Mouse (Mus musculus) CD8-positive naive resting alpha-beta T cell, adult 2 months (primary cell): ENCODE results near the gene Fut8.

Experiments used
- DNase-seq, 2 experiments: peaks; one replicate each; pipeline ENCODE4 v3.0.0; 2022; ENCODE audit warnings: low read depth in 2 of 2, low spot score in 2 of 2

Fut8 gene

DNA sequence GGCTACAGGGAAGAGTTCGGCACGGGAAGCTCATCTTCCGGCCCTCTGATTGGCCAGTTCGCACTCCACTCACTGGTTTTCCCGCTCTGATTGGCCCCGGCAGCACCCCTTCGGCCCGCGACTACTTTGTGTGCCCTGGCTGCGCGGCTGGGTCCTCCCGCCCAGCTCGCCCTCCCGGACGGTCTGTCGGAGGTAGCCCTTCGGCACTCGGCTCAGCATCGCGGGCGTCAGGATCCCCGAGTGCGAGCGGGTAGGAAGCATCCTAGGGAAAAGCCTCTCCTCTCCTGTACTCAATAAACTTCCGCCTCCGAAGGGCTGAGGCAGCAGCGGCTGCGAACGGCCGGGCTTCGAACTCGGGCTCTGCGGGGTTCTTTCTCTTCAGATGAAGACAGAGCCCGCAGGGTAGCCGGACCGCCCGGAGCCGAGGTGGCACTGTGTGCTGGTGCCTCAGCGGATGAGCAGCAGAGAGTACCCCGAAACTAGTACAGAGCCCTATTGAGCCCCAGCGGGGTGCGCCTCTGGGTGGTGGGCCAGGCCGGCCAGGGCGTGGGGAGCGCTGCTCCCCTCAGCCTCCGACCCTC lies at the start of gene Fut8:
Gene Fut8 (plus strand): TSS at position 176 of the 581 bp plus-strand sequence.
- peak; percentile 56 to 68 for DNase-seq

DNA sequence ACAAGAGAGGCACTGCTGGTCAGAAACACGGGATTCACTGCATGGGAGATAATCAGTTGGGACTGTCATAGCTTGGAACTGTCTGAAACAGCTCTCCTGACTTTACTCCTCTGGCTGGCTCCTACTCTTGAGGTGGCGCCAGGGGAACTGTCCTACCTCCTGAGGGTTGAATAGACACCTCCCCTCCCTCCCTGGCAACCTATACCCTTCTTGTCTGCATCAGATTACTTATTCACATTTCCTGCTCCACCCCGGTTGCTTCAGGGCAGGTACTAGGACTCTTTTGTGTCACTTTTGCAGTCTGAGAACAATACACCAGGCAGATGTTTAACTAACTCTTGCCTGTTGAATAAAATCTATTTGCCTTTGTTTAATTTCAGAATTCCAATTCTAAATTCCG lies 48.8 kb upstream of the Fut8 start:
- no peak for DNase-seq

DNA sequence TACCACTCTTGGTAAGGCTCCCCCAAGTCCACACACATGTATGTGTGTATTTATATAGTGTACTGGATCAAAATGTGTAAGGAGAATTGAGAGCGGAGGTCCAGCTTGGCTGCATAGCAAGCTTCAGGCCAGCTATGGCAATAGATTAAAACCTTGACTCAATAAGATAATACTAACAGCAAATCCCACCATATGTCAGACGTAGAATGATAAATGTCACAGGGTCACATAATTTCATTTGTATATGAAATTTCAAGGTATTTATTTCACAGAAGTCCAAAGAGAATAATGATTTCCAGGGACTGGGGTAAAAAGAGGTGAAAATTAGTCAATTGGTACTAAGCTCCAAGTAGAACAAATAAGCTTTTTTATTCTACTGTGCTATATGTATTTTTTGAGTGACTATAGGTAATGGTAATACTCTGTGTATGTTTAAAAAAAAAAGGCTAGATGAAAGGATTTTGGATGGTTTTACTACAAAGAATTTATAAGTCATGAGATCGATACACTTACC lies 47.9 kb upstream of the Fut8 start:
- no peak for DNase-seq

DNA sequence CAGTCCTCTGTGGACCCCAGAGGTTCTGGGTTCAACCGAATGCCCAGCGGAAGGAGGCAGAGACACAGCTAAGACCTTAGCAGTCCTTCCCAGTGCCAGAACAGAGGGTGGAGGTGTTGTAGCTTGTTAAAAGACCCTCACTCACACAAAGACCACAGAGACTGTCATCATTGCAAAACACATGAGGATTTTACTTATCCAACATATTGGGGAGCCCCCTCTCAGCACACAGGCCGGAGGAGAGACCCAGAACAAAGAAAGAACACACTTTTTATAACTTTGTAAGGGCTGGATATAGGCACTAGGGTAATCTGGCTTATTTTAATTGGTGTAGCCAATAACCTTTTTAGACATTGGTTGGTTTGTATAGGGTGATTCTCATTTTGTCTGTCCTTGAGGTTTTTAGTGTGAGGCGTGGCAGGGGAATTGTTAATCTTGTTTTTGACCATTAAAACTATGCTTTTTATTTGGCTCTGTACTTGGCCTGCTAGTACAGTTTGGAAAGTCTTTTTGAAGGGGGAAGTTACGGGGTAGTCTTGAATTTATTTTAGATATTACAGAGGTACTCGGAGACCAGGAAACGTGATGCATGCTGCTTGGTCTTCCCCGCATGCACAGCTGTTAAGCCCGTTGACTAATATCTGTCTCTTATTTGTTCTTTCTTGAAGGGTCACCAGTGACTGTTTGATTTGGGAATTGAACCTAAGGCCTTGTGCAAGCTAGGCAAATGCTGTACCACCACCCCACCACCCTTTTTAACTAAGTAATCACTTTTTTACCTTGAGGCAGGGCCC lies 46.2 kb upstream of the Fut8 start:
- no peak for DNase-seq

DNA sequence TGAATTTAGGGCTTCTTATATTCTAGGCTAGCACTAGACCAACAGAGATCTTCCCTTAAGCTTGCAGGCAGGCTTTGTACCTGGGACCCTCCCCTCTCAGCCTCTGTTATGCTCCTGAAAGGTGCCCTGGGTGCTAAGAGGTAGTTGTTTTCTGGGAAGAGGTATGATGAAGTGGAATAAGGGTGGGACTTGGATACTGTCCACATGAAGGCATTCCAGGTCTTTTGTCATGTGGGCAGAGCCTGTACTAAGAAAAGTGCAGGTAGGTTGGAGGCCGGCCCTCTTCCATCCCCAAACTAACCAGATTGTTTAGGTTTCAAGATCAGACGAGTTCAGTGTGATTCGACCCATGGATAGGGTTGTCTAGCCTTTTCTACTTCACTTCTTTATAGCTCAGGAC lies 45.2 kb upstream of the Fut8 start:
- DNase-seq, result no peak

DNA sequence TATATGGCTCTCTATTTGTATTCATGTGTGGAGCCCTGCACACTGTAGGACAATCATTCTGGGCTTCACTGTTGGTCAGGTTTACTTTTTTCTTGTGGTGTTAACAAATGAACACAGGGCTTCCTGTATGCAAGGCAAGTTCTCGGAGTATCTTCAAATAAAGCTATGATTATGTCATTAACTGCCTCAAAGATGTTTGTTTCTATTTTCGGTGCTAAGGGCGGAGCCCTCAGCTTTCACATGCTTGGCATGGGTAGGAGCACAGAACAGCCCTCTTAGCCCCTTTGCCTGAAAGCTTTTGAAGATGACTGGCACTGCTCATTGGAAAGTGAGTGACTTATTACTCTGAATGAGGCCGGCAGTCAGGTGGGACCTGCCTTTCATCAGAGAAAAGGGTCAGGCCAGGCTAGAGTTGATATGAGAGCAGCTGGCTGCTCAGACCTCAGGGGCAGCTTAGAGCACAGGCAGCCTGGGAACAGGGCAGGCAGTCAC lies 44.7 kb upstream of the Fut8 start:
- DNase-seq, result peak; percentile 14 to 36

DNA sequence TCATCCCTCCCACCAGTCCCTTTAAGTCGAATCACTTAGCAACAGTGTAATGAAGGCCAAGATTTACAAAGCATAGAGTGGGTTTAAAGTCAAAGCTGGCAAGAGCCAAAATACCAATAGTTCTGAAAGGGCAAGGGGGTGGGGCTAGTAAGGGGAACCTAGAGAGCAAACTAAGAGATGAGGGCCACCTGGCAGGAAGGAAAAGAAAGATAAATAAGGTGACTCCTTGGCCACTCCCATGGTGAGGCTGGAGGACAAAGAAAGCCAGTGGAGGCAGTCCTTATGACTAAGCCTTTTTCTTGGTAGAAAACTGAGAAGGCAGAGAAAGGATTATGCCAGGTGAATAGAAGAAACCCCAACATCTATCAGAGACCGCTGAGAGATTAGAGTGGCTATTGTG lies 42.9 kb upstream of the Fut8 start:
- no peak for DNase-seq

DNA sequence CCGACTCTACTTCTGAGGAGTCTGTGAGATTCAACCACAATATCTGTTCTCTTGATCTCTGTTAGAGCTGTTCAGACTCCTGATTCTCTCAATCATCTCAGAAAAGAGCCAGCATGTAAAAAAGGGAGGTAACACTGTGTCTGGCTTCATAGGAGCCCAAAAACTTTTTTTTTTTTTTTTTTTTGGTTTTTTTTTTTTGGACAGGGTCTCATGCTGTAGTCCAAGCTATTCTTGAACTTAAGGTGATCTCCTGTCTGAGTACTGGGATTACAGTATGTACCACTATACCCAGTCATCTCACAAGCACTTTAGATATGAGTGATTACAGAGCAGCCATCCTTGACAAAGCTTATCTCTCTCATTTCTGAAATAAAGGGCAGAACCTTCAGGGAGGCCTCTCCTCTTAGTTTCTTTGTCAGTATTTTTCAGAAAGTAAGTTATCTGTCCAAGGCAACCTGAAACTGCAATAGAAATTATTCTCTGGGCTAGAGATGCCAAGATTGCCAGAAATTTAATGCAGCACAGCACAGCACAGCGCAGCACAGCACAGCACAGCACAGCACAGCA lies 41.3 kb upstream of the Fut8 start:
- no peak for DNase-seq

DNA sequence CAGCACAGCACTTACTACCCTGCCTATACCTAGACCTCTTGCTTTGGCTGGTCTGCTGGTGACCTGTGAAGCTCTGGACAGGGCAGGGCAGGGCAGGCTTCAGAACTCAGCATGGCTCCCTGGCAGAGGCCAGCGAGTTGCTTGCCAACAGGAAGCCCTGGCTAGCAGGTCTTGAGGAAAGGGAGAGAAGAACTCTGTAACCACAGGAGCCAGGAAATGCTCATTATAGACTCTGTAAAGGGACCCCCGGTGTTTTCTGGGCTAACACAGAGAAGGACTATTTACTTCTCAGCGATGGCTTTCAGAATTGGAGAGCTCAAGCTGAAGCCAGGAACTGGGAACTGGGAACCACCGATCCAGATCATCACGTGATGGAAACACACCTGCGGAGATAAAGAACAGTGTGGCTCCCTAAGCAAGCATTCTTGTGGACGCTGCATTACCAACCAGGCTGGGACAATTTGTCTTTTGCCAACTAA lies 40.8 kb upstream of the Fut8 start:
- DNase-seq, result peak in 1 of 2 experiments; percentile 3

DNA sequence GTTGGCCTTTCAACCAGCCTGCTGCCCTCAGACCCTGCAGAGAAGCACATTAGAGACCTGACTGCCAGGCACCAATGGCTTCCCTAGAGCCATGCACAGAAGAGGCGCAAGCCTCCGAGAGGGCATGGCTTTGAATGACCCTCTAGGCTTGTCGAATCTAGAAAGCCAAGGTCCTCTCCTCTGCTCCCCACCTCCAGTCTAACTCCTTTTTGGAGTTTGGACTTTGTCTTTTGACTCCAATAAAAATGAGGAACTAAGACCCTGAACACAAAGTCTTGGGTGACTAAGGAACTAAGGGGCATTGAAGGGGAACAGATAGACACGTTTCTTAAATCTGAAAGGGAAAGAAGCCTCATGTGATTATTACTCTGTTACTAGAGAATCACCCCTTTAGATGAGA lies 39.7 kb upstream of the Fut8 start:
- DNase-seq, result no peak

DNA sequence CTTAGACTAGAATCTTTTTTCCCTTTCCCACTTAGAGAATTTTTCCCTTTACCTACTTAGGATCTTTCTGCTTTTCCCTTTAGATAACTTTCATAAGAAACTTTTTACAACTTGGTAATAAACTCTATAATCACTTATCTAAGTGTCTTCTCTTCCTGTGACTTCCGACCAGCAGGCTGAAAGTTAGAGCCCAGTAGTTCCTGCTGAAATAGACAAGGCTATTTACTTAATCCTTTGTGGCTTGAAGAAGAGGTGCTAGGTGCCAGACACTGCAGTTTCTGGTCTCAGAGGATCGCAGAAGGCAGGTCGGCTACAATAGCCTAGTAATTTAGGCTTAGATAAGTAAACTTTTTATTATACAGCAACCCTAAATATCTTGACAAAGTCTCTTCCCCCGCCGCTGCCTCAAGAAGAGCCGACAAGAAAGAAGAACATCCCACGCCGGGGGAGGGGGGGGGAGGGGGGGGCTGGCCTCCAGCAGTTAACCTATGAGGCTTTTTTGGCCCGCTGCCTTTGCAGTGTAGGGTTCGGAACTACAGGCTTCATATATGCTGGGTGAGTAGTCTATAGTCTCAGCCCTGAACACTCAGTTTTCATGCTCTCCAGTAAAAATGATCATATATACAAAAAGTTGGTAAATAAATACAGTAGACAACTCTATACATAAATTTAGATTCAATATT lies 36.3 kb upstream of the Fut8 start:
- no peak for DNase-seq

DNA sequence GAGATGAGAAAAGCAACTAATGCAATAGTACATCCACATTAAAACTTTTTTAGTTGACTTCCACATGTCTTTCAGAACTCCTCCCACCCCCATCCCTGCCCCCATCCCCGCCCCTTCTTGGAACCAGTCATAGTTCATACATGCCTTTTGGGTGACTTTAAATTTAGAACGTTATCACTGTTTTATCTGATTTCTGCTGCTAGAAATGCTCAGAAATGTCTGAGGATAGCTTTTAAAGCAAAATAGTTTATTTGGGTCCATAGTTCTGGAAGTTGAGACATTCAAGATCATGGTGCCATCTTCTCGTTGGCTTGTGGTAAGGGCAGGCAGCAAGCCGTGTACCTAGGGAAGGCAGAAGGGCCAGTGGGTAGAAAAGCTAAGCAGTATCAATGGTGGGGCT lies 34.8 kb upstream of the Fut8 start:
- DNase-seq, result no peak

DNA sequence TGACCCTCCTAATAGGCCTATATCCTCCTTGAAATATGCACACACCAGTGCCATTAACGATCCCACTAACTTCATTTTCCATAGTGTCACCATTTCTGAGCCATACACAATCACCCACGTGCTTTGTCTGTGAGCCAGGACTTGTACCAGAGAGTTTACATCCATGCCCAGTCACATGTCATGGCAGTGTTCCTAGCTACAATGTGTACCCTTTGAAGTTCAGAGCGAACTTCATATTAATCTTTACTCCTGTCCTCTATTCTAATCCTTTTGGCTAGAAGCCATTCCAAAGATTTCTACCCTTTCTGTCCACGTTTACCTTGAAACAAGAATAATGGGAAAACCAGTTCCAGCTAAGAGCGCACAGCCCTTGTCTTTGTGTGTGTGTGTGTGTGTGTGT lies 31.1 kb upstream of the Fut8 start:
- no peak for DNase-seq

DNA sequence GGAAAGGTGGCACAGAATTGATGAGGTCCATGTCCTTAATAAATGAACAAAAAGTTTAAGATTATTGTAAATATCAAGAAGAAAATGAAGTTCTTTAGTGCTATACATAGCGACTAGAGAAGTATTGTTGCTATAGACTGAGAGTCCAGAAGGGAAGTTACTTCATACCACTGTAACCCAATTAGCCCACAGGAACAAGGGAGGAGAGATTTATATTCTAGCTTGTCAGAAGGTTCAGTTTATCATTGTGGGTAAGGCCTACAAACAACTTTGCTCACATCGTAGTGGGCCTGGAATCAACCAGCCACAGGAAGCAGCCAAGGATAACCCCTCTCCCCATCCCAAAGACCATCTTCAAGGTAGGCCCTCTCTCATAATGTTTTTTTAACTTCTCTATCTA lies 29.9 kb upstream of the Fut8 start:
- no peak for DNase-seq

DNA sequence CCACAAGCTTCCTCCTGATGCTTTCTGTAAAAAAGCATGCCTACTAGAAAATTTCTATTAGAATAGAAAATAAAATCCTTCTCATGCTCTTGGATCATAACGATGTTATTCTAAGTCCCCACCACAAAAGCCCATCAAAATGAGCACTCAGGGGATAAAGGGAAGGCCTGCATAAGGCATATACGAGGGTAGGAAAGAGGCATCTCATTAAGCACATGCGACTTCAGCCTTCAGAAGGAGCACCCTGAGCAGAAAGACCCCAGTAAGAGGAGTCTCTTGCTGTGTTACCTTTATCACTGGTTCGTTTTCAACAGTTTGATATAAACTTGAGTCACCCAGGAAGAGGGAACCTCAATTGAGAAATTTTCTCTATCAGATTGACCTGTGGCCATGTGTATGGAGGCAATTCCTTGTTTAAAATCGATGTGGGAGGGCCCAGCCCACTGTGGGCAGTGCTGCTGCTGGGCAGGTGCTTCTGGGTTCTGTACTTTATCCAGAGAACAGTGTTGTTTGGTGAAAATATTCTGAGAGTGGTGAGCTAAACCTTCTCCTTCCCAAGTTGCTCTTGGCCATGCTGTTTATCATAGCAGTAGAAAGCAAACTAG lies 29.2 kb upstream of the Fut8 start:
- DNase-seq, result no peak

DNA sequence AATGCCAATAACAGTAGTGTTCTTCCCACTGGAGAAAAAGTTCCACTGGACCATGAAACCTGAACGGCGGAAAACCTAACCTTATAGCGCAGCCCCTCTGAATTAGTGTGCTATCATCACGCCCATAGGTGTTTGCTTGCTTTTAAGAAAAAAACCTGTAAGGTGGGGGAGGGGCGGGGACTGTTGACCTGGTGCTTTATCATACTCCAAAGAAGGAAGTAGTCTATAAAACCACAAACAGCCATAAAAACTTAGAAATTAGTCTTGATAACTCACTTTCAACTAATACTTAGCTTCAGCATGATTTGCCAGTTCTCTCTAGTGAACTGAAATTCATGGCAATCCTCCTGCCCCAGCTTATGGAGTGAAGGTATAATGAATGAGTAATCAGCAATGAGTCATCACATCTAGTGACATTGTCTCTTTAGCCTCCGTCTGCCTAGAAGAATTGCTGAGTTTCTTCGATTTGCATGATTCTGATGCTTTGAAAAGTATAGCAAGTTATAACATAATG lies 26.2 kb upstream of the Fut8 start:
- no peak for DNase-seq

DNA sequence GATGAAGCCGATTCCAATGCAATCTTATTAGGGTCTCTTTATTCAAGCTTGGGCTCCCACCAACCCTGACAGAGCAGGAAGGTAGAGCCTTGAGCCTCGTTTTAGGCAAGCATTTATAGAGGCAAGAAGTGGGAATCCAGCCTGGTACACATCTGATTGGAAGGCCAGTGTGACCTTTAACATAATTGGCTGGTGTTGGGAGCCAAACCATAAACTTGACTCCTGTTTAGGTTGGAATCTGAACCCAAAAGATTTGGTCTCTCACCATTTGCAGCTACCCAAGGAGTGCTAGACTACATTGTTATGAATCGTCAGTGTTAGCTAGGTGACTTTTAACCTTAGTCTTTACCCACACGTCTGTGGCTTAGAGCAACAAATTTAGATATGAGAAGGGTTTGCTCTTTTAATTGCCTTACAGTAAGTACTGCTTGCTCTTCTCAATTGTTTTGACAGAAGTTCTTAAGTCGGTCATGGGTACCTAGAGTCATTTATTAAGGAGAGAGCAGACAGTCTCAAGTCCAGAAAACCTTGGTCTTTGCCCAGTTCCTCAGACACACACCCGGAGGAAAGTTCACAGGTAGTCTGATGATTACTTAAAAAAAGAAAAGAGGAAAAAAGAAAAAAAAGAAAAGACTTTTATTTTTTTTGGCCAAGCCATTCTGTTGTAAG lies 23.9 kb upstream of the Fut8 start:
- no peak for DNase-seq

DNA sequence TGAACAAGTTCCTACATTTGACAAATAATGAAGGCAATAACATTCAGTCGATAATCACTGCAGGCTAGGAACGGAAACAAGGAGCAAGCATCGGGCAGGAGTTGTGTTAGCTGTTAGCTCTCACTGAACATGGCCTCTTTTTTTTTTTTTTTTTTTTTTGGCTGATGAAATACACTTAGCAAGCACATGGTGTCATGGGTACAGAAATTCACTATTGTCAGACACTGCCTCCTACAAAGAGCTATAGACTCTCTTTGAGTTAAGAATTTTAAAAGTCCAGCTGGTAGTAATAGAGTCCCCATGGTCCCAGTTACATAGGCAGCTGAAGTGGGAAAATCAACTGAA lies 23.4 kb upstream of the Fut8 start:
- no peak for DNase-seq

DNA sequence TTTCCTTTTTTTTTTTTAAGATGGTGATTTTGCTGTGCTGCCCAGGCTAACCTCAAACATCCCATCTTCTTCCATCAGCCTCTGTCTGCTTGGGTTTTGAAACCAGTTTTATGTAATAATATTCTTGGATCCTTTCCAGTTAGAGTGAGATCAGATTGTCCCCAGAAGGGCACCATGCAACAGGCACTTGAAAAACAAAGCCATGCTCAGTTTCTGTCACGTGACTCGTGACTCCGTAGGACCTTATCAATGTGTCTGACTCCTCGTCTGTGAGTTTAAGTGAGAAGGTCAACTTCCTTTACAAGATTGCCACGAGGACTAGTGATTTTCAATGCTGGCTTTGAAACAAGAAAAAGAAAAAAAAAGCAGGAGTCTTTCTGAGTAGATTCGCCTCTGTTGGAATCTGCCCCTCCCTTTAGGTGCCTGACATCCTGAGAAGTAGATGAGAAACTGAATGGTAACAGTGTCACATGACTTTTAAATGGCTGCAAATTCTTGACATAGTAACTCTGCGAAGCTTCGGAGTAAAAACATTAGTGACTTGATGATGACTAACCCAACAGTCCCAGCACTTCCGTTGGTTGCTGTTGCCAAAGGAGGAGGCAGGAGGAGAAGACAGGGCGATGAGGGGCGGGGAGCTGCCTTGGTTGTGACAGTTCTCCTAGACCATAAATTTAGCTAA lies 21.3 kb upstream of the Fut8 start:
- no peak for DNase-seq

DNA sequence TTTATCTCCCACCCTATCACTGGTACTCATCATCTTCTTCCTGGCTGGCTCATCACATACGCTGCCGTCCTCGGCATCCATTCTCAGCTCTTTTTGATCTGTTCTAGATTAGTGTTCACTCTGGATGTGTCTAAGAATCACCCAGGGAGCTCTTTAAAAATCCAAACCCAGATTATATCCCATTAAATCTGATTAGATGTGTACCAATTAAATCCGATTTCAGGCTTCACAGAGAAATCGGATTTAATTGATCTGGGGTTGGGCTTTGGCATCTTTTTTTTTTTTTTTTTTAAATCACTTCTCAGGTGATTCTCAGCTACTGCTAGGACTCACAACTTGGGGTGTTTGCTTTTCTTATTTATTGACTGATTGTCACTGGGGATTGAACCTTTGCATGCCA lies 17.3 kb upstream of the Fut8 start:
- DNase-seq, result no peak
